Mouse (Mus musculus): ENCODE measurements around the gene Sc5d. TPM values are rescaled to one million over a fixed set of nuclear protein-coding genes. Genes with fewer than 3 reads are reported as not detected.
A peak's percentile ranks its signal among the peaks of the same experiment; 100 is the strongest.

Gene Sc5d
- polyA plus RNA-seq (2014; fragmentation: Nextera tagmentation; extraction: Ambion mirVana) = 59.6 and 69.5 TPM in 2 replicates

- peak; percentile 99 for ATAC-seq (ENCODE audit: insufficient number of reproducible peaks, insufficient read depth, low FRiP score, low read depth)
- peaks cover 7% of the 10 kb centered on the region; the same call in 1 of the 2 replicates for H3K4me1 ChIP-seq (ENCODE audit: control insufficient read depth, insufficient read depth, low read length)
- under 1% methylated on average over 48 of the region's 49 CpGs for WGBS
These were observed at the start of gene Sc5d for GRCm38 (mm10) chr9:42264145-42264544. Gene Sc5d (minus strand): TSS chr9:42264256.

GRCm38 (mm10) chr9:42311311-42311710 is 47.3 kb upstream of the Sc5d start:
- Histone ChIP-seq H3K9ac (replicated peaks; ENCODE audit: low read depth, low read length) (no peak overlapping the region), H3K4me2 (replicated peaks; ENCODE audit: low read depth, low read length) (no peak overlapping the region), H3K27ac (ENCODE audit: low read length) (no peak overlapping the region), H3K36me3 (ENCODE audit: control insufficient read depth, insufficient read depth, low read length) (no peaks in the 10 kb centered on the region), H3K9me3 (ENCODE audit: control insufficient read depth, low read depth, low read length) (no peaks in the 10 kb centered on the region), H3K4me3 (ENCODE audit: low read depth, low read length) (no peak overlapping the region), H3K27me3 (ENCODE audit: control insufficient read depth, insufficient read depth, low read length) (no peaks in the 10 kb centered on the region), H3K4me1 (ENCODE audit: control insufficient read depth, insufficient read depth, low read length) (0 out of 2 replicates have a peak, but pooled peaks cover 3% of the 10 kb centered on the region)
- no peak for ATAC-seq (ENCODE audit: insufficient number of reproducible peaks, insufficient read depth, low FRiP score, low read depth)
- 85% methylated on average over 3 of the region's 3 CpGs for WGBS

More at GRCm38 (mm10) chr9:42264145-42264544, at the start of gene Sc5d:
- Histone ChIP-seq H3K27ac (ENCODE audit: low read length) (peak within 1 kb of the TSS; percentile 69; the same call in 1 of the 2 replicates), H3K36me3 (ENCODE audit: control insufficient read depth, insufficient read depth, low read length) (peaks cover 4% of the 10 kb centered on the region), H3K4me2 (replicated peaks; ENCODE audit: low read depth, low read length) (peak within 1 kb of the TSS; percentile 66), H3K4me3 (ENCODE audit: low read depth, low read length) (peak within 1 kb of the TSS; percentile 79), H3K9ac (replicated peaks; ENCODE audit: low read depth, low read length) (peak within 1 kb of the TSS; percentile 60), H3K27me3 (ENCODE audit: control insufficient read depth, insufficient read depth, low read length) (no peaks in the 10 kb centered on the region), H3K9me3 (ENCODE audit: control insufficient read depth, low read depth, low read length) (no peaks in the 10 kb centered on the region)

GRCm38 (mm10) chr9:42303894-42304293 is 39.8 kb upstream of the Sc5d start:
- Histone ChIP-seq H3K36me3 (ENCODE audit: control insufficient read depth, insufficient read depth, low read length) (no peaks in the 10 kb centered on the region), H3K9ac (replicated peaks; ENCODE audit: low read depth, low read length) (no peak overlapping the region), H3K27me3 (ENCODE audit: control insufficient read depth, insufficient read depth, low read length) (no peaks in the 10 kb centered on the region), H3K4me1 (ENCODE audit: control insufficient read depth, insufficient read depth, low read length) (no peaks in the 10 kb centered on the region), H3K4me2 (replicated peaks; ENCODE audit: low read depth, low read length) (no peak overlapping the region), H3K4me3 (ENCODE audit: low read depth, low read length) (no peak overlapping the region), H3K9me3 (ENCODE audit: control insufficient read depth, low read depth, low read length) (no peaks in the 10 kb centered on the region), H3K27ac (ENCODE audit: low read length) (no peak overlapping the region)
- no peak for ATAC-seq (ENCODE audit: insufficient number of reproducible peaks, insufficient read depth, low FRiP score, low read depth)
- WGBS = 87% methylated on average over 4 of the region's 4 CpGs

- Histone ChIP-seq H3K27ac (ENCODE audit: low read length) (no peak overlapping the region), H3K36me3 (ENCODE audit: control insufficient read depth, insufficient read depth, low read length) (no peaks in the 10 kb centered on the region), H3K9ac (replicated peaks; ENCODE audit: low read depth, low read length) (no peak overlapping the region), H3K9me3 (ENCODE audit: control insufficient read depth, low read depth, low read length) (no peaks in the 10 kb centered on the region), H3K27me3 (ENCODE audit: control insufficient read depth, insufficient read depth, low read length) (no peaks in the 10 kb centered on the region), H3K4me3 (ENCODE audit: low read depth, low read length) (no peak overlapping the region), H3K4me2 (replicated peaks; ENCODE audit: low read depth, low read length) (no peak overlapping the region), H3K4me1 (ENCODE audit: control insufficient read depth, insufficient read depth, low read length) (no peaks in the 10 kb centered on the region)
- no peak for ATAC-seq (ENCODE audit: insufficient number of reproducible peaks, insufficient read depth, low FRiP score, low read depth)
- 86% methylated on average over 6 of the region's 6 CpGs for WGBS
These were observed 37.1 kb upstream of the Sc5d start for GRCm38 (mm10) chr9:42301082-42301633.

GRCm38 (mm10) chr9:42296297-42296922 is 32.4 kb upstream of the Sc5d start:
- H3K4me3 ChIP-seq (ENCODE audit: low read depth, low read length) = no peak overlapping the region
- no peak overlapping the region for H3K9ac ChIP-seq (replicated peaks; ENCODE audit: low read depth, low read length)
- H3K27ac ChIP-seq (ENCODE audit: low read length) = no peak overlapping the region
- no peaks in the 10 kb centered on the region for H3K36me3 ChIP-seq (ENCODE audit: control insufficient read depth, insufficient read depth, low read length)
- no peaks in the 10 kb centered on the region for H3K27me3 ChIP-seq (ENCODE audit: control insufficient read depth, insufficient read depth, low read length)
- 89% methylated on average over 10 of the region's 10 CpGs for WGBS
- ATAC-seq (ENCODE audit: insufficient number of reproducible peaks, insufficient read depth, low FRiP score, low read depth) = no peak
- H3K4me1 ChIP-seq (ENCODE audit: control insufficient read depth, insufficient read depth, low read length) = no peaks in the 10 kb centered on the region
- H3K9me3 ChIP-seq (ENCODE audit: control insufficient read depth, low read depth, low read length) = no peaks in the 10 kb centered on the region
- H3K4me2 ChIP-seq (replicated peaks; ENCODE audit: low read depth, low read length) = no peak overlapping the region

- 72% methylated on average over 2 of the region's 2 CpGs for WGBS
- H3K36me3 ChIP-seq (ENCODE audit: control insufficient read depth, insufficient read depth, low read length) = no peaks in the 10 kb centered on the region
- no peaks in the 10 kb centered on the region for H3K27me3 ChIP-seq (ENCODE audit: control insufficient read depth, insufficient read depth, low read length)
- H3K9ac ChIP-seq (replicated peaks; ENCODE audit: low read depth, low read length) = no peak overlapping the region
- H3K9me3 ChIP-seq (ENCODE audit: control insufficient read depth, low read depth, low read length) = no peaks in the 10 kb centered on the region
- H3K4me1 ChIP-seq (ENCODE audit: control insufficient read depth, insufficient read depth, low read length) = no peaks in the 10 kb centered on the region
- no peak overlapping the region for H3K27ac ChIP-seq (ENCODE audit: low read length)
- no peak overlapping the region for H3K4me3 ChIP-seq (ENCODE audit: low read depth, low read length)
- H3K4me2 ChIP-seq (replicated peaks; ENCODE audit: low read depth, low read length) = no peak overlapping the region
- ATAC-seq (ENCODE audit: insufficient number of reproducible peaks, insufficient read depth, low FRiP score, low read depth) = no peak
These were observed 30.1 kb upstream of the Sc5d start for GRCm38 (mm10) chr9:42294131-42294530.

GRCm38 (mm10) chr9:42293596-42293995 is 29.5 kb upstream of the Sc5d start:
- H3K4me1 ChIP-seq (ENCODE audit: control insufficient read depth, insufficient read depth, low read length) = no peaks in the 10 kb centered on the region
- H3K27me3 ChIP-seq (ENCODE audit: control insufficient read depth, insufficient read depth, low read length) = no peaks in the 10 kb centered on the region
- no peaks in the 10 kb centered on the region for H3K9me3 ChIP-seq (ENCODE audit: control insufficient read depth, low read depth, low read length)
- no peak overlapping the region for H3K9ac ChIP-seq (replicated peaks; ENCODE audit: low read depth, low read length)
- ATAC-seq (ENCODE audit: insufficient number of reproducible peaks, insufficient read depth, low FRiP score, low read depth) = no peak
- 77% methylated on average over 3 of the region's 3 CpGs for WGBS
- H3K27ac ChIP-seq (ENCODE audit: low read length) = no peak overlapping the region
- H3K36me3 ChIP-seq (ENCODE audit: control insufficient read depth, insufficient read depth, low read length) = no peaks in the 10 kb centered on the region
- H3K4me2 ChIP-seq (replicated peaks; ENCODE audit: low read depth, low read length) = no peak overlapping the region
- H3K4me3 ChIP-seq (ENCODE audit: low read depth, low read length) = no peak overlapping the region

GRCm38 (mm10) chr9:42293051-42293450 is 29.0 kb upstream of the Sc5d start:
- Histone ChIP-seq H3K9me3 (ENCODE audit: control insufficient read depth, low read depth, low read length) (no peaks in the 10 kb centered on the region), H3K36me3 (ENCODE audit: control insufficient read depth, insufficient read depth, low read length) (no peaks in the 10 kb centered on the region), H3K4me2 (replicated peaks; ENCODE audit: low read depth, low read length) (no peak overlapping the region), H3K27me3 (ENCODE audit: control insufficient read depth, insufficient read depth, low read length) (no peaks in the 10 kb centered on the region), H3K4me3 (ENCODE audit: low read depth, low read length) (no peak overlapping the region), H3K9ac (replicated peaks; ENCODE audit: low read depth, low read length) (no peak overlapping the region), H3K4me1 (ENCODE audit: control insufficient read depth, insufficient read depth, low read length) (no peaks in the 10 kb centered on the region), H3K27ac (ENCODE audit: low read length) (no peak overlapping the region)
- 48% methylated on average over 7 of the region's 7 CpGs for WGBS
- ATAC-seq (ENCODE audit: insufficient number of reproducible peaks, insufficient read depth, low FRiP score, low read depth) = no peak

Measured in stomach, embryonic 14.5 days (tissue).